Mouse (Mus musculus) yolk sac, embryonic 10.5 days (tissue): ENCODE measurements around the gene Pias4.

Source experiments
- DNase-seq: peaks from one replicate; pipeline ENCODE4 v3.0.0-alpha.2; 2017; ENCODE audit warnings: low spot score

Gene Pias4

DNA sequence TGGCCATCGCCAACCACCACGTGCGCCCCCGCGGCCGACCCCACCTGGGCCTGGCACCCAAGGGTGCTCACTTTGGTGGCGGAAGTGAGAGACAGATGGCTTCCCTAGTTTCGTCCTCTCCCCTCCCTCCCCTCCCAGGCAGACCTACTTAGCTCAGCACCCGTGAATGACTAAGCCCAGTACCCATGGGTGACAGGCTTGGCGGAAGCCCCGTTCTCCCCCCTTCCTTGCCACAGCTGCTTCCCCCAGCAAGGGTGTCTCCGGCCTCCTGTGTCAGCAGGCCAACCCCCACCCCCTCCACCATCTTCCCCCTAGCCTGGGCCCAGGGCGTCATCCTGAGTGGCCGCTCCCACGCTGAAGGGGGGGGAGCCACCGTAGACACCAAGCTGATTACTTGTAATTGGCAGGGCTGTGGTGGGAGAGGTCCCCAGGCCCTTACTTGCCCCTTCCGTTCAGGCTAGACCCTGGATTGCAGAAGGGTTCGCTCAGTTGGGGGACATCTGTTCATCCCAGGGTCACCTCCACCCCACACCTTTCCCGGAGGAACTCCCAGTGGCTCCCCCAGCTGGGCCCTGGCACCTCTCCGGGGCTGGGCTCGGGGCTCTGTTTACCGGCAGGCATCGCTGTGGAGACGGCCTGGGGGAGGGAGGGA, 29.5 kb downstream of the Pias4 start:
- DNase-seq, result peak; percentile 50

DNA sequence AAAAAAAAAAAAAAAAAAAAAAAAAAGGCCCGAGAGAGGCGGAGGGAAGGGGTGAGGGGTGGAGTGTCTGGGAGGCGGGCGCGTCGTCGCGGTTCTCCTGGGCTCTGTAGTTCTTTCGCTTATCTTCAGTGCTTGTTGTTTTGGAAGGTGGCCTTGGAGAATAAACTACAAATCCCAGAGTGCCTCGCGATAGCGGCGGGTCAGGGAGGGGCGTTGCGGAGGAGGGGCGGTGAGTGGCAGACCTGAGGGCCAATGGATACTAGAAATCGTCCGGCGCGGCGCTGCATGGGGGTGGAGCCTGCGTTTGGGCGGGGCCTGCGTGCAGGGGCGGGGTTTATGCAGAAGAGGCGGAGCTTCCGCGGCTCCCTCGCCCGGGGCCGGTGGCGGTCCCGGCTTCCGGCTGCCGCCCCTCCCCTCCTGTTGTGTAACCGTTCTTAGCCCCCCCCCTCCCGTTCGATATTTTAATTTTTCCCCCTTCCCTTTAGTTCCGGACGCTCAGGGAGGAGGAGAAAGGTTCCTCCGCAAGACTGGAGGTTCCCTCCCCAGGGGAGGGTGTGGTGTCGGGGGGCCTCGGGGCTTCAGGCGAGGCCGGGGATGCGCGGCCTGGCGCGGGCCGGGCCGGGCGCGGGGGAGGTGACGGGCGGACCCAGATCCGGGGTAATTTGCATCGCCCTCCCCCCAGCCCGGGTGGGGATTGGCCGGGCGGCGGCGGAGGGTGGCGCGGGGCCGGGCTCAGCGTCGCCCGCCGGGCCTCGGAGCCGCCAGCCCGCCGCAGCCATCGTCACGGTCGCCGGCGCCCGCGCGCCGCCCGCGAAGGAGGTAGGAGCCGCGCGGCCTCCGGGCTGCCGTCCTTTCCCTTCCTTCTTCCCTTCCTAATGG, 30.2 kb downstream of the Pias4 start:
- DNase-seq, result peak; percentile 100

DNA sequence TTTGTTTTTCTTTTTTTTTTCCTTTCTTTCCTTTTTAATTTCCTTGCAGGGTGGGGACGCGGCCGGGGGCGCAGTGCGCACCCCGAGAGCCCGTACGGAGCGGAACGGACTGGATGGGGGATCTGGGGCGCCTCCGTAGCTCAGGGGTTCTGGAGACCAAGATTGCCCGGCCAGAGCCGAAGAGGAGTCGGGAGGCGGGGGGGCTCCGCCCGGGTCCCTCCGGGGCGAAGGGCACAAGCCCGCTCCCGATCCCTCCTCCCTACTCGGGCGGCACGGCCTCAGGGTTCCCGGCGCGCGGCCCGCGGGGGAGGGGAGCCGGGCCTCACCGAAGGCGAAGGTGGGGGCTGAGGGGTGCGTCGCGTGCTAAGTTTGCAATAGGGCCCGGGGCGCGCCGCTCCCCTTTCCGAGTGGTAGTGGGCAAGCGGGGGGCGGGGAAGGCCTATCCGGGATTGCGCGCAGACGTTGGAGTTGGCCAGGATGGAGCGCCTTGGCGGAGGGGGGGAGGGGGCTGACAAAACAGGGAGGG, 31.0 kb downstream of the Pias4 start:
- no peak for DNase-seq

DNA sequence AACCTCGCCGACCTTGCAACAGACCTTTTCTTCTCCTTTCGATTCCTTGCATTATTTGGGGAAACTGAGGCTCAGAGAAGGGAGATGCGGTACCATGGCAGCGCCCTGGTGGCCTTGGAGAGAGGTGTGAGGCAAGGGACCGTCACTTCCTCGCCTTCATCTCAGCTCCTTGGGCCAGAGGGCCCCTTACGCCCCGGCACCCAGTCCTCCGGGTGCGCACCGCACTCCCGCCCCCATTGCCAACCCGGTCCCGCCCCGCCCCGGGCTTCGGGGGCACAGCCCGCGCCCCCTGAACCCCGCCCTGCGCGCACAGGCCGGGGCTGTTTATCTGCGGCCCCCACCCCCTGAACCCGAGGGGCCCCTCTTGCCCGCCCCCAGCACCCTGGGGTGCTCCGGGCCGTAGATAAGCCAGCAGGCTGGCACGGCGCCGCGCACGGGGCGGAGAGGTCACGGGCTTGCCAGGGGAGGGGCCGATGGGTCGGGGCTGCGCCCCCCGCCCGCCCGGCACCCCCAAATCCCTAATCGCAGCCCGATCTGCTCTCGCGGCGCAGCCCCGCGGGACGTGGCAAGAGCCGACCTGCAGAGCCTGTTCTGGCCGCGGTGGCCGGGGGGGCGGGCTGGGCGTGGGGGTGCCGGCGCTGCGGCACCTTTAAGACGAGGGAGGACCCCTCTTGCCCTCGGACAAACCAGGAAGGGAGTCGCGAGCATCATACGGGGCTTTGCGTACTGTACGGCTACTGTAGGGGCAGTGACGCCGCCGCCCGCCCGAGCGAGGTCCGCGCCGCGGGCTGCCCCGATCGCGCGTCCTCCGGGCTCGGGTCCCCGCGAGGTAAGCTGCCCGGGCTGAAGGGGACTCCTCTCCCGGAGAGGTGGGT, 31.7 kb downstream of the Pias4 start:
- peak; percentile 81 for DNase-seq

DNA sequence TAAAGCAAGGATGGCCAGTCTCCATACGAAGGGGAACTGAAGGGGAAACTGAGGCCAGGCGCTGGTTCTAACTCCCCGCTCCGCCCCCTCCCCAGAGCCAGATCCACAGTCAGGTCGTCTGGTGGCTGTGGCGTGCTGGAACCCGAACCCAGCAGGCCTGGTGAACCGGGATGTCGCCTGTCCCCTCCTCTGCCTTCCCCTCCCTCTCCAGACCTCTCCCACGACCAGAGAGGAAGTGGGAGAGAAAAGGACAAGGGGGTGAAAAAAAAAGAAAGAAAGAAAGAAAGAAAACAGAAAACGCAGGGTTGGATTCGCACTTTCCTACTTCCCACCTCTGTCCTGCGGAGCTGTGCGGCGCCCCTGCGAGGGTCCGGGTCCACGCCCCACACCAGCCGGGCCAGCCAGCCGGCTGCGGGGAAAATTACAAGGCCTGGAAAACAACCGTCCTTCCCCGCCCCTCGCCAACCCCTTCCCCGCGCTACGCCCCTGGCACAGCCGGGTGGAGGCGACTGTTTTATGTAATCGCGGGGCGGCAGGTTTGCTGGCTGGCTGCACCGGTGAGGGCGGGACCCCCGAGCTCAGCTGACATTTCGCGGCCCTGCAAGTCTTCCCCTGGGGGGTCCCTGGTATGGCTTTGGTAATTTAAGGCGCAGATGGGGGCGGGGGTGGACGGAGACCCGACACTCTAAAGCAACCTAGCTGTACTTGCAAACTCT, 32.6 kb downstream of the Pias4 start, which contains the start of gene Zbtb7a:
Zbtb7a (plus strand) TSS at position 255 of the 716 bp plus-strand sequence.
- peak; percentile 45 for DNase-seq

DNA sequence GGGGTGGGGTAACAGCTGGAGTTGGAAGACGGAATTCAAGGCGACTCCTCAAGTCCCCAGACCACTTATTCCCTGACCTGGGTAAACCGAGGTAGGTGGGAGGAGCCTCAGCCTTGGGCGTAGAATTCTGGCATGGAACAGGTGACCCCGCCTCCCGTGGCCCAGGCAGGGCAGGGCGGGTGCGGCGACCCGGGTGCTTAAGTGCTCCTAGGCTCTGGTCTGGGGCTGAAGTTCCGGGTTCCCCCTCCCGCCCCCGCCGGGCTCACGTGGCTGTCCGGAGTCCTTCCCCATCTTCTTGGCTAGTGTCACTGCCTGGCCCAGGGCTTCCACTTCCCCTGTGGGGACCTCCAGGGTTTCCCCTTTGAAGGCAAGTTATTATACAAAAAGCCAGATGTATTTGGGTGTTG, 33.5 kb downstream of the Pias4 start:
- DNase-seq, result peak; percentile 72

DNA sequence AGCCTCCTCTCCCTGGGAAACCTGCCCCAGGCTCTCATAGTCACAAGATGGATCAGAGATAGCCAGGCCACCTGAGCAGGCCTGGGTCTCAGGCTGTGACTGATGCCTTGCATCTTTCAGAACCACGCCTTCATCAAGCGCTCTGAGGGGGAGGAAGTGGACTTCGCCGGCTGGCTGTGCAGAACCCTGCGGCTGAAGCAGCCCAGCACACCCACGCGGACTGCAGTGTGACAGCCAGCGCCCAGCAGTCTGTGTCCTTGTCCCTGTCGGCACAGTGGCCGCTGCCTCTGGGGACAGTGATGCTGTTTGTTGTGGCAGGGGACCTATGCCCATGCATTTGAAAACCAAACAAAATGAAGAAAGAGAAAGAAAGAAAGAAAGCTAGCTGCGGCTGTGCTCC, 44.2 kb downstream of the Pias4 start:
- DNase-seq, result no peak

DNA sequence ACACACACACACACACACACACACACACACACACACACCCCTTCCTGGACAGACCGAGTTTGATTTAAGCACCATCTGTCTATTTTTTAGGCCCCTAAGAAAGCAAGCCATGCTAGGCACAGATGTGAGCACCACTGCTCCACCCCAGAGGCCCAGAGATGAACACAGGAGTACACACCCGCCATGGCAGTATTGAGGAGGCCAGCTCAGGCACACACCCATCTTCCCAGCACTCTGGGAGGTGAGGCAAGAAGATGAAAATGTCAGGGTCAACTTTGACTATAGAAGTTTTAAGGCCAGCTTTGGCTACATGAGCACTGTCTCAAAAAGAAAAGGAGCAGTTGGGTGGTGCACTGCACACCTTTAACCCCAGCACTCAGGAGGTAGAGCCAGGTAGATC, 44.8 kb downstream of the Pias4 start:
- DNase-seq, result no peak

DNA sequence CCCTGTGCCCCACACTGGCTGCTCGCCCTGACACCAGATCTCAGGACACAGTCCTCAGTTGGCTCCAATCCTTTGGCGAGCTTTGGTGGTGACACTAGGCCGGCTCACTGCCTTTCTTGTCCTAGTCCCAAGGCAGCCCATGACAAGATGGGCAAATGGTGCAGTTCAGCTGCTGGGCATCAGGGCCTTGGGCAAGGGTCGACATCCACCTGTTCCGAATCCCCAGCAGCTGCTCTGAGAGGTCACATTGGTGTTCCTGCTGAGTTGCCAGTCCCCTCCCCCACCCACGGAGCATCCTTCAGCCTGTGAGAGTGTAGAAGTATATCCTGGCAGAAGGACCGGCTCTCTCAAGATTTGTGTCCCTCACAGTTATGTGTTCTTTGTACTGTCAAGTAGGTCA, 47.1 kb downstream of the Pias4 start:
- DNase-seq, result no peak

DNA sequence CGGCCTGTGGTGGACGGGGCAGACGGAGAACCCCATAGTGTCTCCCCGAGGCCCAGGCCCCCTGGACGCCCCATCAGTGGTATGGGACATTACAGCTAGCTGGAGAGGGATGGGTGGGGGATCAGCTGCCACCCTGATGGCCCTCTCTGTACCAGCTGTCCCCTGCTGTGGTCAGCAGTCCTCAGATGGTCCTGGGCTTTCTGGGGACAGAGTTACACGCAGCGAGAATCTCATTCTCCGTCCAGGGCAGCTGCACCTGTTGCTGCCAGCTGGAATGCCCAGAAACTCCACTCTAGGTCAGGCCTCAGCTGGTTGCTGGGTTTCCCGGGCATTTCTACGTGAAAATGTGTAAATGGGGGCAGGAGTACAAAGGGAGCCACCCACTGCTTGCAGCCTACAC, 48.1 kb downstream of the Pias4 start:
- no peak for DNase-seq

DNA sequence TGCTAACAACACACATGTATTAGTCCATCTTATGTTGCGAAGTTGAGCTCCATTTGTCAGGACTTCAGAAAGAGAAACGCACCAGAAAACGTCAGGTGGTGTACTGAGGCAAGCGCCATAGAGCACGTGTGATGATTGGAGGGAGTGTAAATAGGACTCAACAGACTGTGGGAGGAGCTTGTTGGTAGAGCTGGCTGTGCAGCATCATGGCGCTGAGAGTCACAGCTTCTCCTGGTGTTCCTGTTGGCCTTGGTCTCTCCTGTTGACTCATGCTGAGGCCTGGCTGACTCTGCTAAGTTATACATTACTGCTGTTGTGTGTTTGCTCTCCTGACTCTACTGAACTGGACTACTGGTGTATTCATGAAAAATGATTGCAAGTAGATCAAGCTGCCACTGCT, 54.8 kb downstream of the Pias4 start:
- DNase-seq, result no peak

DNA sequence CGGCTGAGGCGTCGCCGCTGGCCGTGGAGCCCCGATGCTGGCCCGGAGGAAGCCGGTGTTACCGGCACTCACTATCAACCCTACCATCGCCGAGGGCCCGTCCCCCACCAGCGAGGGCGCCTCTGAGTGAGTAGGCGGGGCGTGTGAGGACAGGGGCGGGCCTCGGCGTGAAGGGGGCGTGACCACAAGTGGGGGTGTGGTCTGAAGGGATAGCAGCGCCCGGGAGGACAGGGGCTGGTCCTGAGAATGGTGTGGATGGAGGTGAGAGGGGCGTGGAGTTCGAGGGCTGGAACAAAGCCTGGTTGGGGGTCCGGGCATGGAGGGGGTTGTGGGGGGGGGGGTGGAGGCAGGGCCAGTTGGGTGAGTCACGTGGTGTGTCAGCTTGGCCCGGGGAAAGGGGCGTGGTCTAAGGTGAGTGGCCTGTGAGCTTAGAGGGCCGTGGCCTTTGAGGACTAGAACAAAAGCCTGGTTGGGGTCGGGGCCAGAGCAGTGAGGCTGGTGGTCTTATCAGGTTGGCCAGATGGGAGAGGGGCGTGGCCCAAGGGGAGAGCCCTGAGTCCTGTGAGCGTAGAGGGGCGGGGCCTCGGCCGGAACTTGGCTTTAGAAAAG, 61.5 kb downstream of the Pias4 start:
- peak; percentile 94 for DNase-seq

DNA sequence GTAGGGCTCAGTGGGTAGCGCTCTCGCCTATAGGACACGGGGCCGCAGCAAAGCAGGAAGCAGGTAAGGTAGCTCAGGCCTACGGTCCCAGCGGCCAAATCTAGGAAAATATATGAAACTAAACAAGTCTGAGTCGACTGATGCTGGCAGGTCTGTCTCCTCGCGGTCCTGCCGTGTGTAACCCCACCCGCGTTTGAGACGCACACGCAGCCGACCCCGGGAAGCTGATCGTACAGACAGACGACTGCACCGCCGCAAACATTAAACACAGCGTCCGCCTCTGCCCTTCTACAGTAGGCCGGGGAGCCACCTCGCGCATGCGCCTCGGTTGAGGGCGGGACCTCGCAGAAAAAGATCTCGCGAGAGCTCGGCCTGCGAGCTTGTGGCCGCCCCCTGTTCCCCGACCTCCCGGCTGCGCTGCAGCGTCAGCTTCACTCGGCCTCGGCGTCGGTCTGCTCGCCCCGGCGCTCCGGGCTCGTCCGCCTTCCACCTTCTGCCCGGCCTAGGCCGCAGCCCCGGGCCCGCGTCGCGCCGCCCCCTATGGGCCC, 62.1 kb downstream of the Pias4 start, which contains the start of gene Map2k2:
Map2k2 (plus strand) TSS at position 351 of the 548 bp plus-strand sequence.
- peak; percentile 97 for DNase-seq
